Mouse (Mus musculus): Measurements from ENCODE around the gene Ankrd33b.

- TF ChIP-seq CTCF (IDR thresholded peaks at IDR 0.05; ENCODE audit: low read depth, low read length) (no peak), GATA1 (IDR thresholded peaks at IDR 0.05; ENCODE audit: borderline replicate concordance, low read length) (no peak), TAL1 (conservative IDR thresholded peaks at IDR 0.05; ENCODE audit: low read depth, low read length) (no peak), POLR2AphosphoS5 (IDR thresholded peaks at IDR 0.05; ENCODE audit: insufficient replicate concordance, low read depth, low read length) (no peak), GATA2 (IDR thresholded peaks at IDR 0.05; ENCODE audit: borderline replicate concordance, low read depth, low read length) (no peak)
Measured at GRCm38 (mm10) chr15:31337192-31337741, 30.3 kb downstream of the Ankrd33b start.
